Mouse (Mus musculus): ENCODE measurements around the gene Tph2. TPM values are rescaled to one million over a fixed set of nuclear protein-coding genes. Genes with fewer than 3 reads are reported as not detected.

The Tph2 gene
- polyA plus RNA-seq (2015; fragmentation: Nextera tagmentation; extraction: Ambion mirVana): 0.27 and 0.45 TPM in 2 replicates

DNA sequence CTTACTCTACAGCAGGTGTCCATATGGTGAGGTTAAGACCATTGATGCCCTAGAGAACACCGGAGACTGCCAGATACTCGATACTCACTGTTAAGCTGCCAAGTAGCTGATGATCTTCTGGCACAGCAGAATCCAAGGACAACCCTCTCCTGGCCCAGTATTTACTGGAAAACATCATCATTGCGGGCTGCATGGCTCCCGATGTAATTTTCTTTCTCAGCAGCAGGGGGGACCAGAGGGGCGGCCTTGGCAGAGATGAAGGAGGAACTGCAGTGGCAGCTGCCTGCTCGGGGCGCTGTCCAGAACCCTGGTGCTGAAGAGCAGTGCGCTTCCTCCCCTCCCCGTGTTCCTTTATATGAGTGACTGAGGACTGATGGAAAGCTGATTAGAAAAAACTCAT lies at the start of gene Tph2:
Gene Tph2 (minus strand): TSS at position 326 of the 400 bp plus-strand sequence.

Other genes with a start within 250 kb of the Tph2 start
- gene Tbc1d15, start 66.4 kb upstream of the Tph2 start, polyA plus RNA-seq (2015; fragmentation: Nextera tagmentation; extraction: Ambion mirVana): 33.1 and 33.6 TPM in 2 replicates
- 16.9 and 37.1 TPM in 2 replicates for gene Rab21, start 130.6 kb upstream of the Tph2 start, polyA plus RNA-seq (2015; fragmentation: Nextera tagmentation; extraction: Ambion mirVana)
- 28.6 and 29.5 TPM in 2 replicates for gene Tmem19, start 177.5 kb upstream of the Tph2 start, polyA plus RNA-seq (2015; fragmentation: Nextera tagmentation; extraction: Ambion mirVana)
- gene Thap2, start 199.4 kb upstream of the Tph2 start, polyA plus RNA-seq (2015; fragmentation: Nextera tagmentation; extraction: Ambion mirVana): 17.8 and 22.5 TPM in 2 replicates
- gene Zfc3h1, start 199.9 kb upstream of the Tph2 start, polyA plus RNA-seq (2015; fragmentation: Nextera tagmentation; extraction: Ambion mirVana): 9.1 and 10.4 TPM in 2 replicates